Mouse (Mus musculus): ENCODE measurements around the gene Gm49403. TPM values are rescaled to one million over a fixed set of nuclear protein-coding genes. Genes with fewer than 3 reads are reported as not detected.
A peak's percentile ranks its signal among the peaks of the same experiment; 100 is the strongest.

The Gm49403 gene
- total and polyA plus RNA-seq, 2 experiments: not detected

GRCm38 (mm10) chr19:8930117-8930516 lies 46.4 kb downstream of the Gm49403 start:
- no peak for TF ChIP-seq CTCF (IDR thresholded peaks at IDR 0.05; ENCODE audit: low read depth, low read length)
- TF ChIP-seq POLR2A (IDR thresholded peaks at IDR 0.05; ENCODE audit: extremely low read depth, insufficient read depth, low read length): no peak
- Histone ChIP-seq H3K4me3 (ENCODE audit: insufficient read depth, low read depth, low read length) (peak overlapping the region; percentile 82), H3K27ac (replicated peaks; ENCODE audit: insufficient read depth, low read depth, low read length) (peak overlapping the region; percentile 80), H3K4me1 (ENCODE audit: control insufficient read depth, insufficient read depth, low read length) (peaks cover 9% of the 10 kb centered on the region), H3K9ac (ENCODE audit: low read depth, low read length) (peak overlapping the region; percentile 96), H3K36me3 (ENCODE audit: control insufficient read depth, insufficient read depth, low read length) (peaks cover 10% of the 10 kb centered on the region; the same call in 1 of the 2 replicates), H3K79me2 (ENCODE audit: control insufficient read depth, insufficient read depth, low read length) (no peaks in the 10 kb centered on the region), H3K27me3 (ENCODE audit: control insufficient read depth, insufficient read depth, low read length) (no peaks in the 10 kb centered on the region)
- 1% methylated on average over 11 of the region's 11 CpGs for WGBS
- no peak for DNase-seq (ENCODE audit: extremely low read depth, low read depth, low spot score)

GRCm38 (mm10) chr19:8930771-8931170 lies 47.0 kb downstream of the Gm49403 start:
- no peak overlapping the region for H3K27ac ChIP-seq (replicated peaks; ENCODE audit: insufficient read depth, low read depth, low read length)
- TF ChIP-seq POLR2A (IDR thresholded peaks at IDR 0.05; ENCODE audit: extremely low read depth, insufficient read depth, low read length) (no peak), CTCF (IDR thresholded peaks at IDR 0.05; ENCODE audit: low read depth, low read length) (no peak)
- H3K4me3 ChIP-seq (ENCODE audit: insufficient read depth, low read depth, low read length): no peak overlapping the region
- no peak overlapping the region for H3K9ac ChIP-seq (ENCODE audit: low read depth, low read length)
- peaks cover 13% of the 10 kb centered on the region; the same call in 1 of the 2 replicates for H3K36me3 ChIP-seq (ENCODE audit: control insufficient read depth, insufficient read depth, low read length)
- DNase-seq (ENCODE audit: extremely low read depth, low read depth, low spot score): no peak
- H3K79me2 ChIP-seq (ENCODE audit: control insufficient read depth, insufficient read depth, low read length): no peaks in the 10 kb centered on the region
- H3K4me1 ChIP-seq (ENCODE audit: control insufficient read depth, insufficient read depth, low read length): peaks cover 9% of the 10 kb centered on the region
- no peaks in the 10 kb centered on the region for H3K27me3 ChIP-seq (ENCODE audit: control insufficient read depth, insufficient read depth, low read length)
- 84% methylated on average over 7 of the region's 7 CpGs for WGBS

GRCm38 (mm10) chr19:8936736-8937135 lies 53.0 kb downstream of the Gm49403 start:
- H3K9ac ChIP-seq (ENCODE audit: low read depth, low read length): no peak overlapping the region
- H3K4me3 ChIP-seq (ENCODE audit: insufficient read depth, low read depth, low read length): no peak overlapping the region
- H3K27me3 ChIP-seq (ENCODE audit: control insufficient read depth, insufficient read depth, low read length): no peaks in the 10 kb centered on the region
- H3K36me3 ChIP-seq (ENCODE audit: control insufficient read depth, insufficient read depth, low read length): peaks cover 14% of the 10 kb centered on the region; the same call in 1 of the 2 replicates
- H3K79me2 ChIP-seq (ENCODE audit: control insufficient read depth, insufficient read depth, low read length): no peaks in the 10 kb centered on the region
- 63% methylated on average over 2 of the region's 2 CpGs for WGBS
- TF ChIP-seq CTCF (IDR thresholded peaks at IDR 0.05; ENCODE audit: low read depth, low read length): no peak
- no peak for TF ChIP-seq POLR2A (IDR thresholded peaks at IDR 0.05; ENCODE audit: extremely low read depth, insufficient read depth, low read length)
- H3K4me1 ChIP-seq (ENCODE audit: control insufficient read depth, insufficient read depth, low read length): peaks cover 5% of the 10 kb centered on the region; the same call in 1 of the 2 replicates
- peak; percentile 57 for DNase-seq (ENCODE audit: extremely low read depth, low read depth, low spot score)
- no peak overlapping the region for H3K27ac ChIP-seq (replicated peaks; ENCODE audit: insufficient read depth, low read depth, low read length)

Other genes with a start within 250 kb of the Gm49403 start
Only the 30 nearest of the 32 such genes appear.
- 30.2 and 37.6 TPM in 2 replicates for gene Slc3a2, start 160.6 kb upstream of the Gm49403 start, total RNA-seq (2014; rRNA removed)
- gene Slc3a2, start 160.6 kb upstream of the Gm49403 start, polyA plus RNA-seq (2012; rRNA removed): 62.9 and 71.6 TPM in 2 replicates
- 12.5 and 16.6 TPM in 2 replicates for gene Wdr74, start 148.1 kb upstream of the Gm49403 start, total RNA-seq (2014; rRNA removed)
- 23.8 and 28.9 TPM in 2 replicates for gene Wdr74, start 148.1 kb upstream of the Gm49403 start, polyA plus RNA-seq (2012; rRNA removed)
- gene 1700092M07Rik, start 143.2 kb upstream of the Gm49403 start, total RNA-seq (2014; rRNA removed): 0.83 TPM in 1 of 2 replicates, not detected in the other
- gene 1700092M07Rik, start 143.2 kb upstream of the Gm49403 start, polyA plus RNA-seq (2012; rRNA removed): not detected in 2 replicates
- 43.5 and 46.8 TPM in 2 replicates for gene Stx5a, start 142.5 kb upstream of the Gm49403 start, total RNA-seq (2014; rRNA removed)
- 42.0 and 62.1 TPM in 2 replicates for gene Stx5a, start 142.5 kb upstream of the Gm49403 start, polyA plus RNA-seq (2012; rRNA removed)
- 16.2 and 22.3 TPM in 2 replicates for gene Nxf1, start 126.9 kb upstream of the Gm49403 start, total RNA-seq (2014; rRNA removed)
- 27.3 and 43.1 TPM in 2 replicates for gene Nxf1, start 126.9 kb upstream of the Gm49403 start, polyA plus RNA-seq (2012; rRNA removed)
- gene Tmem223, start 112.9 kb upstream of the Gm49403 start, total RNA-seq (2014; rRNA removed): 50.3 and 66.9 TPM in 2 replicates
- gene Tmem223, start 112.9 kb upstream of the Gm49403 start, polyA plus RNA-seq (2012; rRNA removed): 93.1 and 122 TPM in 2 replicates
- gene Tmem179b, start 109.5 kb upstream of the Gm49403 start, total RNA-seq (2014; rRNA removed): 28.4 and 29.8 TPM in 2 replicates
- 68.8 and 85.1 TPM in 2 replicates for gene Tmem179b, start 109.5 kb upstream of the Gm49403 start, polyA plus RNA-seq (2012; rRNA removed)
- gene Taf6l, start 97.5 kb upstream of the Gm49403 start, total RNA-seq (2014; rRNA removed): 4.7 and 5.2 TPM in 2 replicates
- gene Taf6l, start 97.5 kb upstream of the Gm49403 start, polyA plus RNA-seq (2012; rRNA removed): 5.1 and 5.3 TPM in 2 replicates
- 25.2 and 26.6 TPM in 2 replicates for gene Polr2g, start 85.4 kb upstream of the Gm49403 start, total RNA-seq (2014; rRNA removed)
- 12.9 and 13.2 TPM in 2 replicates for gene Polr2g, start 85.4 kb upstream of the Gm49403 start, polyA plus RNA-seq (2012; rRNA removed)
- 0.20 and 0.37 TPM in 2 replicates for gene Zbtb3, start 81.4 kb upstream of the Gm49403 start, total RNA-seq (2014; rRNA removed)
- 0.31 and 0.43 TPM in 2 replicates for gene Zbtb3, start 81.4 kb upstream of the Gm49403 start, polyA plus RNA-seq (2012; rRNA removed)
- gene Ttc9c, start 64.6 kb upstream of the Gm49403 start, total RNA-seq (2014; rRNA removed): 15.6 and 18.5 TPM in 2 replicates
- gene Ttc9c, start 64.6 kb upstream of the Gm49403 start, polyA plus RNA-seq (2012; rRNA removed): 8.1 and 8.3 TPM in 2 replicates
- gene Hnrnpul2, start 63.9 kb upstream of the Gm49403 start, total RNA-seq (2014; rRNA removed): 19.5 and 19.6 TPM in 2 replicates
- gene Hnrnpul2, start 63.9 kb upstream of the Gm49403 start, polyA plus RNA-seq (2012; rRNA removed): 11.2 and 11.6 TPM in 2 replicates
- 6.1 and 8.2 TPM in 2 replicates for gene AC129217.1, start 54.2 kb upstream of the Gm49403 start, total RNA-seq (2014; rRNA removed)
- 1.7 TPM in 1 of 2 replicates, not detected in the other for gene AC129217.1, start 54.2 kb upstream of the Gm49403 start, polyA plus RNA-seq (2012; rRNA removed)
- gene Bscl2, start 46.5 kb upstream of the Gm49403 start, total RNA-seq (2014; rRNA removed): 27.7 and 30.5 TPM in 2 replicates
- gene Bscl2, start 46.5 kb upstream of the Gm49403 start, polyA plus RNA-seq (2012; rRNA removed): 131 and 137 TPM in 2 replicates
- gene Gng3, start 44.7 kb upstream of the Gm49403 start, total RNA-seq (2014; rRNA removed): not detected in 2 replicates
- 0.05 TPM in 1 of 2 replicates, not detected in the other for gene Gng3, start 44.7 kb upstream of the Gm49403 start, polyA plus RNA-seq (2012; rRNA removed)
- gene Lrrn4cl, start 33.2 kb upstream of the Gm49403 start, total RNA-seq (2014; rRNA removed): 0.07 and 0.09 TPM in 2 replicates
- gene Lrrn4cl, start 33.2 kb upstream of the Gm49403 start, polyA plus RNA-seq (2012; rRNA removed): 0.06 and 0.07 TPM in 2 replicates
- 82.7 and 88.4 TPM in 2 replicates for gene Ubxn1, start 12.4 kb upstream of the Gm49403 start, total RNA-seq (2014; rRNA removed)
- 128 and 133 TPM in 2 replicates for gene Ubxn1, start 12.4 kb upstream of the Gm49403 start, polyA plus RNA-seq (2012; rRNA removed)
- 21.3 and 27.7 TPM in 2 replicates for gene Uqcc3, start 3.0 kb upstream of the Gm49403 start, total RNA-seq (2014; rRNA removed)
- 32.6 and 38.8 TPM in 2 replicates for gene Uqcc3, start 3.0 kb upstream of the Gm49403 start, polyA plus RNA-seq (2012; rRNA removed)
- gene Lbhd1, start 198 bp upstream of the Gm49403 start, total RNA-seq (2014; rRNA removed): 2.5 and 3.4 TPM in 2 replicates
- 1.2 and 1.3 TPM in 2 replicates for gene Lbhd1, start 198 bp upstream of the Gm49403 start, polyA plus RNA-seq (2012; rRNA removed)
- gene 1810009A15Rik, start 4.9 kb downstream of the Gm49403 start, total RNA-seq (2014; rRNA removed): 23.5 and 34.0 TPM in 2 replicates
- 10.8 and 13.6 TPM in 2 replicates for gene 1810009A15Rik, start 4.9 kb downstream of the Gm49403 start, polyA plus RNA-seq (2012; rRNA removed)
- 3.4 TPM in 1 of 2 replicates, not detected in the other for gene Gm49416, start 5.0 kb downstream of the Gm49403 start, total RNA-seq (2014; rRNA removed)
- 1.1 TPM in 1 of 2 replicates, not detected in the other for gene Gm49416, start 5.0 kb downstream of the Gm49403 start, polyA plus RNA-seq (2012; rRNA removed)
- gene Ints5, start 9.1 kb downstream of the Gm49403 start, total RNA-seq (2014; rRNA removed): 3.8 and 5.6 TPM in 2 replicates
- 13.2 and 15.9 TPM in 2 replicates for gene Ints5, start 9.1 kb downstream of the Gm49403 start, polyA plus RNA-seq (2012; rRNA removed)
- 111 and 132 TPM in 2 replicates for gene Ganab, start 14.1 kb downstream of the Gm49403 start, total RNA-seq (2014; rRNA removed)
- gene Ganab, start 14.1 kb downstream of the Gm49403 start, polyA plus RNA-seq (2012; rRNA removed): 127 and 140 TPM in 2 replicates
- gene B3gat3, start 36.4 kb downstream of the Gm49403 start, total RNA-seq (2014; rRNA removed): 16.8 and 22.6 TPM in 2 replicates
- 88.7 and 101 TPM in 2 replicates for gene B3gat3, start 36.4 kb downstream of the Gm49403 start, polyA plus RNA-seq (2012; rRNA removed)
- 1.7 and 2.3 TPM in 2 replicates for gene Rom1, start 45.4 kb downstream of the Gm49403 start, total RNA-seq (2014; rRNA removed)
- 5.0 and 7.8 TPM in 2 replicates for gene Rom1, start 45.4 kb downstream of the Gm49403 start, polyA plus RNA-seq (2012; rRNA removed)
- 7.4 and 7.9 TPM in 2 replicates for gene Eml3, start 45.6 kb downstream of the Gm49403 start, total RNA-seq (2014; rRNA removed)
- 20.2 and 26.2 TPM in 2 replicates for gene Eml3, start 45.6 kb downstream of the Gm49403 start, polyA plus RNA-seq (2012; rRNA removed)
- 25.6 and 27.1 TPM in 2 replicates for gene Mta2, start 57.9 kb downstream of the Gm49403 start, total RNA-seq (2014; rRNA removed)
- 11.2 and 12.1 TPM in 2 replicates for gene Mta2, start 57.9 kb downstream of the Gm49403 start, polyA plus RNA-seq (2012; rRNA removed)
- 6.0 and 6.2 TPM in 2 replicates for gene Tut1, start 69.9 kb downstream of the Gm49403 start, total RNA-seq (2014; rRNA removed)
- gene Tut1, start 69.9 kb downstream of the Gm49403 start, polyA plus RNA-seq (2012; rRNA removed): 9.6 and 14.6 TPM in 2 replicates
- gene Eef1g, start 83.1 kb downstream of the Gm49403 start, total RNA-seq (2014; rRNA removed): 101 and 117 TPM in 2 replicates
- gene Eef1g, start 83.1 kb downstream of the Gm49403 start, polyA plus RNA-seq (2012; rRNA removed): 99.1 and 107 TPM in 2 replicates
- gene Ahnak, start 105.4 kb downstream of the Gm49403 start, total RNA-seq (2014; rRNA removed): 10.3 and 10.9 TPM in 2 replicates
- gene Ahnak, start 105.4 kb downstream of the Gm49403 start, polyA plus RNA-seq (2012; rRNA removed): 0.90 and 1.2 TPM in 2 replicates